Mouse (Mus musculus) right cerebral cortex, postnatal 25 days (tissue): ENCODE measurements around the gene Rcan1.
"Not testable (repeated sequence)": the region's sequence is repeated elsewhere in the genome, so short reads cannot be mapped to it uniquely, and the experiment has no call there.

ENCODE experiments used
- DNase-seq: peaks from one replicate; pipeline ENCODE4 v3.0.0; 2022

The Rcan1 gene

GRCm38 (mm10) chr16:92470706-92471105 lies at the start of gene Rcan1:
Gene Rcan1 (minus strand): TSS chr16:92470867.
- no peak for DNase-seq

GRCm38 (mm10) chr16:92519820-92520492 lies 49.3 kb upstream of the Rcan1 start:
- DNase-seq, result peak; percentile 31

- no peak for DNase-seq
Measured at GRCm38 (mm10) chr16:92518718-92519117, 48.1 kb upstream of the Rcan1 start.

GRCm38 (mm10) chr16:92516139-92516538 lies 45.5 kb upstream of the Rcan1 start:
- no peak for DNase-seq

- DNase-seq, result not testable (repeated sequence)
Measured at GRCm38 (mm10) chr16:92514896-92515295, 44.2 kb upstream of the Rcan1 start.

GRCm38 (mm10) chr16:92511773-92512391 lies 41.2 kb upstream of the Rcan1 start:
- DNase-seq, result no peak

GRCm38 (mm10) chr16:92510835-92511772 lies 40.4 kb upstream of the Rcan1 start:
- DNase-seq, result no peak

GRCm38 (mm10) chr16:92507573-92507972 lies 36.9 kb upstream of the Rcan1 start:
- no peak for DNase-seq

- no peak for DNase-seq
Measured at GRCm38 (mm10) chr16:92503105-92503504, 32.4 kb upstream of the Rcan1 start.

- DNase-seq, result no peak
Measured at GRCm38 (mm10) chr16:92500534-92500933, 29.9 kb upstream of the Rcan1 start.

- no peak for DNase-seq
Measured at GRCm38 (mm10) chr16:92499324-92499723, 28.7 kb upstream of the Rcan1 start.

GRCm38 (mm10) chr16:92498589-92498981 lies 27.9 kb upstream of the Rcan1 start:
- DNase-seq, result no peak

- DNase-seq, result no peak
Measured at GRCm38 (mm10) chr16:92497851-92498588, 27.4 kb upstream of the Rcan1 start.

GRCm38 (mm10) chr16:92489356-92489755 lies 18.7 kb upstream of the Rcan1 start:
- DNase-seq, result no peak

GRCm38 (mm10) chr16:92488456-92488855 lies 17.8 kb upstream of the Rcan1 start:
- no peak for DNase-seq

GRCm38 (mm10) chr16:92487489-92487888 lies 16.8 kb upstream of the Rcan1 start:
- no peak for DNase-seq

- no peak for DNase-seq
Measured at GRCm38 (mm10) chr16:92487086-92487485, 16.4 kb upstream of the Rcan1 start.

GRCm38 (mm10) chr16:92485436-92485835 lies 14.8 kb upstream of the Rcan1 start, which contains the start of gene Clic6:
Gene Clic6 (plus strand): TSS chr16:92485736.
- no peak for DNase-seq

GRCm38 (mm10) chr16:92478561-92479150 lies 8.0 kb upstream of the Rcan1 start:
- DNase-seq, result peak; percentile 67

GRCm38 (mm10) chr16:92475093-92475860 lies 4.6 kb upstream of the Rcan1 start:
- no peak for DNase-seq

GRCm38 (mm10) chr16:92472898-92473297 lies 2.2 kb upstream of the Rcan1 start:
- no peak for DNase-seq

GRCm38 (mm10) chr16:92468459-92468858 lies 2.2 kb downstream of the Rcan1 start:
- no peak for DNase-seq
